Mouse (Mus musculus) testis, adult 2 months (tissue): Measurements from ENCODE around the gene Aoah. TPM values are rescaled to one million over a fixed set of nuclear protein-coding genes. Genes with fewer than 3 reads are reported as not detected.

Experiments
- H3K27ac ChIP-seq: fragments of 200-500 bp; 2 replicates; pipeline ENCODE4 v1.5.1; 2012; ENCODE audit warnings: low read depth, low read length; ENCODE audit not compliant: control insufficient read depth, insufficient read depth
- H3K27me3 ChIP-seq: fragments of 200-500 bp; 2 replicates; pipeline ENCODE4 v1.6.1; 2012; ENCODE audit warnings: mild to moderate bottlenecking, low read length, moderate library complexity; ENCODE audit not compliant: control insufficient read depth, insufficient read depth
- H3K36me3 ChIP-seq: fragments of 200-500 bp; 2 replicates; pipeline ENCODE4 v1.6.1; 2012; ENCODE audit warnings: mild to moderate bottlenecking, low read length; ENCODE audit not compliant: control insufficient read depth, insufficient read depth
- H3K4me1 ChIP-seq: fragments of 200-500 bp; 2 replicates; pipeline ENCODE4 v1.6.1; 2012; ENCODE audit warnings: low read length; ENCODE audit not compliant: control insufficient read depth, insufficient read depth
- H3K4me3 ChIP-seq: fragments of 200-500 bp; 2 replicates; pipeline ENCODE4 v1.5.1; 2012; ENCODE audit warnings: low read depth, mild to moderate bottlenecking, low read length, moderate library complexity, mixed read lengths; ENCODE audit not compliant: control insufficient read depth
- CTCF ChIP-seq: fragments of 200-500 bp; IDR thresholded peaks from 2 replicates; pipeline ENCODE4 v1.5.1; 2012; ENCODE audit warnings: low read depth, mild to moderate bottlenecking, inconsistent platforms, low read length, moderate library complexity; ENCODE audit not compliant: control insufficient read depth, insufficient read depth, insufficient replicate concordance
- POLR2A ChIP-seq: fragments of 200-500 bp; IDR thresholded peaks from 2 replicates; pipeline ENCODE4 v1.6.1; 2012; ENCODE audit warnings: low read depth, mild to moderate bottlenecking, inconsistent platforms, low read length, moderate library complexity; ENCODE audit not compliant: control insufficient read depth
- polyA plus RNA-seq: library from polyadenylated mRNA; depleted of rRNA; stranded (reverse); fragments of >200 nt; gene quantifications from 2 replicates; pipeline ENCODE4 v1.2.3, GENCODE M21; 2012

The Aoah gene
- polyA plus RNA-seq, 1 experiment: 0.59 TPM

GRCm38 (mm10) chr13:21013659-21014058 is 219.7 kb downstream of the Aoah start:
- Histone ChIP-seq H3K4me1 (no peaks in the 10 kb centered on the region), H3K36me3 (no peaks in the 10 kb centered on the region), H3K27me3 (no peaks in the 10 kb centered on the region), H3K27ac (no peak overlapping the region), H3K4me3 (no peak overlapping the region)
- no peak for TF ChIP-seq POLR2A
- no peak for TF ChIP-seq CTCF

- no peak overlapping the region for H3K4me3 ChIP-seq
- no peaks in the 10 kb centered on the region for H3K36me3 ChIP-seq
- no peaks in the 10 kb centered on the region for H3K4me1 ChIP-seq
- no peaks in the 10 kb centered on the region for H3K27me3 ChIP-seq
- no peak for TF ChIP-seq POLR2A
- TF ChIP-seq CTCF: no peak
- H3K27ac ChIP-seq: no peak overlapping the region
These were observed 230.9 kb downstream of the Aoah start for GRCm38 (mm10) chr13:21024831-21025230.

- H3K36me3 ChIP-seq: no peaks in the 10 kb centered on the region
- TF ChIP-seq CTCF (no peak), POLR2A (no peak)
- no peak overlapping the region for H3K27ac ChIP-seq
- no peak overlapping the region for H3K4me3 ChIP-seq
- no peaks in the 10 kb centered on the region for H3K27me3 ChIP-seq
- H3K4me1 ChIP-seq: no peaks in the 10 kb centered on the region
These were observed 239.3 kb downstream of the Aoah start for GRCm38 (mm10) chr13:21033176-21033575.

- H3K4me3 ChIP-seq: no peak overlapping the region
- no peaks in the 10 kb centered on the region for H3K4me1 ChIP-seq
- TF ChIP-seq CTCF (no peak), POLR2A (no peak)
- H3K36me3 ChIP-seq: no peaks in the 10 kb centered on the region
- no peak overlapping the region for H3K27ac ChIP-seq
- no peaks in the 10 kb centered on the region for H3K27me3 ChIP-seq
These were observed 241.1 kb downstream of the Aoah start for GRCm38 (mm10) chr13:21035011-21035410.

- Histone ChIP-seq H3K27ac (no peak overlapping the region), H3K27me3 (no peaks in the 10 kb centered on the region), H3K36me3 (no peaks in the 10 kb centered on the region), H3K4me1 (no peaks in the 10 kb centered on the region), H3K4me3 (no peak overlapping the region)
- no peak for TF ChIP-seq POLR2A
- TF ChIP-seq CTCF: no peak
These were observed 242.1 kb downstream of the Aoah start for GRCm38 (mm10) chr13:21035981-21036380.

GRCm38 (mm10) chr13:21040589-21041199 is 246.8 kb downstream of the Aoah start:
- no peaks in the 10 kb centered on the region for H3K27me3 ChIP-seq
- no peak overlapping the region for H3K4me3 ChIP-seq
- H3K27ac ChIP-seq: no peak overlapping the region
- H3K4me1 ChIP-seq: no peaks in the 10 kb centered on the region
- TF ChIP-seq POLR2A (no peak), CTCF (no peak)
- H3K36me3 ChIP-seq: no peaks in the 10 kb centered on the region

GRCm38 (mm10) chr13:21050118-21050517 is 256.2 kb downstream of the Aoah start:
- H3K36me3 ChIP-seq: no peaks in the 10 kb centered on the region

More at GRCm38 (mm10) chr13:21050118-21050517, 256.2 kb downstream of the Aoah start:
- no peak overlapping the region for H3K4me3 ChIP-seq
- H3K4me1 ChIP-seq: no peaks in the 10 kb centered on the region
- TF ChIP-seq CTCF (no peak), POLR2A (no peak)
- H3K27me3 ChIP-seq: no peaks in the 10 kb centered on the region
- H3K27ac ChIP-seq: no peak overlapping the region
